Mouse (Mus musculus): ENCODE measurements around the gene Magi2. TPM values are rescaled to one million over a fixed set of nuclear protein-coding genes. Genes with fewer than 3 reads are reported as not detected.

The Magi2 gene
- polyA plus RNA-seq, 1 experiment from 2014 or later, result 1.7 TPM

DNA sequence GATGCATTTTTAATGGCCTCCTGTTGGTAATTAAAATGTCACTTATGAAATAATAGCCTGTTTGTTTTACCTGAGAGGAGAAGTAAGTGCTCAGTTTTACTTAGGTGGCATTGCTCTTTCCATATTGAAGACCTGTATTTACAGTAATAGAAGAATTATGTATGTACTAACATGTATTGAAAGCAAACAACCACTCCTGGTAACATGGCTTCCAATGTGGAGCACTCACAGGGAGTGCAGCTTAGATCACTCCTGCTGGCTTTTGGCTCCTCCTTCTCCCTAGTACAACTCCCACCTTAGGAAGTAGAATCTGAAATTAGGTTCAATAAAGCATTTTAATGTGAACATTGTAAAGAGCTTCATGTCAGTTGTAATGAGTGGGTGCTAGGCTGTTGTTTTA lies 877.0 kb downstream of the Magi2 start:
- H3K9ac ChIP-seq (ENCODE audit: low read depth, low read length), result no peak overlapping the region
- no peaks in the 10 kb centered on the region for H3K4me1 ChIP-seq (replicated peaks; ENCODE audit: control insufficient read depth, insufficient read depth, low read length)
- no peak overlapping the region for H3K4me2 ChIP-seq
- H3K27ac ChIP-seq (ENCODE audit: low read depth, low read length), result no peak overlapping the region
- no peak overlapping the region for H3K4me3 ChIP-seq (ENCODE audit: low read depth, low read length)
- H3K9me3 ChIP-seq (ENCODE audit: control insufficient read depth, low read length), result no peaks in the 10 kb centered on the region
- H3K27me3 ChIP-seq (replicated peaks; ENCODE audit: control insufficient read depth, insufficient read depth, low read length), result no peaks in the 10 kb centered on the region
- H3K36me3 ChIP-seq (ENCODE audit: control insufficient read depth, insufficient read depth, low read length), result no peaks in the 10 kb centered on the region
- ATAC-seq (replicated peaks; ENCODE audit: low FRiP score) (no peak), DNase-seq (ENCODE audit: low spot score) (no peak)

DNA sequence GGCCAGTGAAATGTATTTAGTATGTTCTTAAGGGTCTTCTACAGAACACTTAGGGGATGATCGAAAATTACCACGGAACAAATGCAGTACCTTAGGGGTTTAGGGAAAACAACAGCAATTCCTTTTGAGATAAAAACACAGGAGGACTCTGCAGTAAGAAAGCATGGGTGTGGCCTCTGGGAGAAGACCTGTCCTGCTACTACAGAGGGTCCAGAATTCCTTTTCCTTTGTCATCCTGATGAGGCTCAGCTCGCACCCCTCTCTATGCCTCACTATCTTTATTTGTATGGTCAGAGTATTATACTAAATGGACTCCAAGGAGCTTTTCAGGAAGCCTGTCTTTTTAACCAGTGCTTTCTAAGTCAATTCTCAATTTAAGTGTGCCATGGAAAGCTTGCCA lies 877.7 kb downstream of the Magi2 start:
- WGBS, result 64% methylated on average over 3 of the region's 3 CpGs

DNA sequence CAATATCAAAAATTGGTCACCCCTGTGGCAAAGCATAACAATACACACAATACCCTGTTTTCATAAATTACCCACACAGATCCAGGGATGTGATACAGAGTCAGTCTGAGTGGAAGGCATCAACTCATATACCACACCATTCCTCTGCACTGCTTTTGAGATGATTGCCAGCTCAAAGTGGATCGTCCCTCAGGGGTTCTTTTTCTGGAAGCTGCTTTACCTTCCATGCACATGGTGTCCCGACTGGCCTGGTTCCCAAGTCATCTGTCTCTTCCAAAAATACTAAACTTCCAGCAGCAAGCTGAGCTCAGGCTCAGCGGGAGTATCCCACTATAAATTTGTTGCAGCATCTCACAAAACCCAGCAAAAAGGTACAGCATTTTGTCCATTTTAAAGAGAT lies 882.7 kb downstream of the Magi2 start:
- Histone ChIP-seq H3K9ac (ENCODE audit: low read depth, low read length) (no peak overlapping the region), H3K4me3 (ENCODE audit: low read depth, low read length) (no peak overlapping the region), H3K27me3 (replicated peaks; ENCODE audit: control insufficient read depth, insufficient read depth, low read length) (no peaks in the 10 kb centered on the region), H3K9me3 (ENCODE audit: control insufficient read depth, low read length) (no peaks in the 10 kb centered on the region), H3K36me3 (ENCODE audit: control insufficient read depth, insufficient read depth, low read length) (no peaks in the 10 kb centered on the region), H3K4me2 (no peak overlapping the region), H3K4me1 (replicated peaks; ENCODE audit: control insufficient read depth, insufficient read depth, low read length) (no peaks in the 10 kb centered on the region), H3K27ac (ENCODE audit: low read depth, low read length) (no peak overlapping the region)
- 86% methylated on average over 3 of the region's 3 CpGs for WGBS
- ATAC-seq (replicated peaks; ENCODE audit: low FRiP score) (no peak), DNase-seq (ENCODE audit: low spot score) (no peak)

More for the DNA sequence above, 877.7 kb downstream of the Magi2 start:
- Histone ChIP-seq H3K27ac (ENCODE audit: low read depth, low read length) (no peak overlapping the region), H3K9ac (ENCODE audit: low read depth, low read length) (no peak overlapping the region), H3K36me3 (ENCODE audit: control insufficient read depth, insufficient read depth, low read length) (no peaks in the 10 kb centered on the region), H3K4me1 (replicated peaks; ENCODE audit: control insufficient read depth, insufficient read depth, low read length) (no peaks in the 10 kb centered on the region), H3K9me3 (ENCODE audit: control insufficient read depth, low read length) (no peaks in the 10 kb centered on the region), H3K4me2 (no peak overlapping the region), H3K27me3 (replicated peaks; ENCODE audit: control insufficient read depth, insufficient read depth, low read length) (no peaks in the 10 kb centered on the region), H3K4me3 (ENCODE audit: low read depth, low read length) (no peak overlapping the region)
- DNase-seq (ENCODE audit: low spot score) (no peak), ATAC-seq (replicated peaks; ENCODE audit: low FRiP score) (no peak)

DNA sequence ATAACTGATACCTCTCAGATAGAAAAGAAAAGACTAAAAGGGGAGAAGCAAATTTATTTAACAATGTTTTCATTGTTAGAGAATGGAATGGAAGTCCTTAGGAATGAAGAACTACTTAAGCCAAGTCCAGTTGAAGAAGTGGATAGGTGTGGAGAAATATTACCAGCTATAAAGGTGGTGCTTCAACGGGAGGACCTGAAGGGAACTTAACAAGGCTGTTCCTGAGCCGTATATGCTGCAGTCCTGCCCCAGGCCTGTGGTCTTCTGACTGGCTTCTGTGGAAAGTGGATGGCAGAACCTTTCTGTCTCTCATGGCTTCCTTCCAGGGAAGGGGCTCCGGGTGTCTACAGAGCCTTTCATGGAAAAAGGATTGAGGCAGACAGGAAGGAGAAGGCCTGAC lies 890.3 kb downstream of the Magi2 start:
- Histone ChIP-seq H3K4me2 (no peak overlapping the region), H3K9ac (ENCODE audit: low read depth, low read length) (no peak overlapping the region), H3K4me1 (replicated peaks; ENCODE audit: control insufficient read depth, insufficient read depth, low read length) (no peaks in the 10 kb centered on the region), H3K9me3 (ENCODE audit: control insufficient read depth, low read length) (no peaks in the 10 kb centered on the region), H3K36me3 (ENCODE audit: control insufficient read depth, insufficient read depth, low read length) (no peaks in the 10 kb centered on the region), H3K27ac (ENCODE audit: low read depth, low read length) (no peak overlapping the region), H3K4me3 (ENCODE audit: low read depth, low read length) (no peak overlapping the region), H3K27me3 (replicated peaks; ENCODE audit: control insufficient read depth, insufficient read depth, low read length) (no peaks in the 10 kb centered on the region)
- no peak for ATAC-seq (replicated peaks; ENCODE audit: low FRiP score)
- 71% methylated on average over 3 of the region's 3 CpGs for WGBS
- DNase-seq (ENCODE audit: low spot score), result no peak

GRCm38 (mm10) chr5:20140235-20140634 lies 913.4 kb downstream of the Magi2 start:
- ATAC-seq (replicated peaks; ENCODE audit: low FRiP score) (no peak), DNase-seq (ENCODE audit: low spot score) (no peak)
- Histone ChIP-seq H3K4me1 (replicated peaks; ENCODE audit: control insufficient read depth, insufficient read depth, low read length) (no peaks in the 10 kb centered on the region), H3K27me3 (replicated peaks; ENCODE audit: control insufficient read depth, insufficient read depth, low read length) (no peaks in the 10 kb centered on the region), H3K36me3 (ENCODE audit: control insufficient read depth, insufficient read depth, low read length) (no peaks in the 10 kb centered on the region), H3K9me3 (ENCODE audit: control insufficient read depth, low read length) (no peaks in the 10 kb centered on the region), H3K4me2 (no peak overlapping the region), H3K27ac (ENCODE audit: low read depth, low read length) (no peak overlapping the region), H3K4me3 (ENCODE audit: low read depth, low read length) (no peak overlapping the region), H3K9ac (ENCODE audit: low read depth, low read length) (no peak overlapping the region)
- 70% methylated on average over 2 of the region's 2 CpGs for WGBS

GRCm38 (mm10) chr5:20140662-20141444 lies 914.0 kb downstream of the Magi2 start:
- no peak overlapping the region for H3K4me3 ChIP-seq (ENCODE audit: low read depth, low read length)
- no peak overlapping the region for H3K9ac ChIP-seq (ENCODE audit: low read depth, low read length)
- DNase-seq (ENCODE audit: low spot score) (no peak), ATAC-seq (replicated peaks; ENCODE audit: low FRiP score) (no peak)
- WGBS, result 67% methylated on average over 10 of the region's 10 CpGs
- no peaks in the 10 kb centered on the region for H3K9me3 ChIP-seq (ENCODE audit: control insufficient read depth, low read length)
- no peak overlapping the region for H3K27ac ChIP-seq (ENCODE audit: low read depth, low read length)
- no peaks in the 10 kb centered on the region for H3K36me3 ChIP-seq (ENCODE audit: control insufficient read depth, insufficient read depth, low read length)
- H3K4me1 ChIP-seq (replicated peaks; ENCODE audit: control insufficient read depth, insufficient read depth, low read length), result no peaks in the 10 kb centered on the region
- H3K4me2 ChIP-seq, result no peak overlapping the region
- H3K27me3 ChIP-seq (replicated peaks; ENCODE audit: control insufficient read depth, insufficient read depth, low read length), result no peaks in the 10 kb centered on the region

- no peaks in the 10 kb centered on the region for H3K36me3 ChIP-seq (ENCODE audit: control insufficient read depth, insufficient read depth, low read length)
- 47% methylated on average over 3 of the region's 3 CpGs for WGBS
- ATAC-seq (replicated peaks; ENCODE audit: low FRiP score), result no peak
These were observed 926.7 kb downstream of the Magi2 start for GRCm38 (mm10) chr5:20153359-20154125.

DNA sequence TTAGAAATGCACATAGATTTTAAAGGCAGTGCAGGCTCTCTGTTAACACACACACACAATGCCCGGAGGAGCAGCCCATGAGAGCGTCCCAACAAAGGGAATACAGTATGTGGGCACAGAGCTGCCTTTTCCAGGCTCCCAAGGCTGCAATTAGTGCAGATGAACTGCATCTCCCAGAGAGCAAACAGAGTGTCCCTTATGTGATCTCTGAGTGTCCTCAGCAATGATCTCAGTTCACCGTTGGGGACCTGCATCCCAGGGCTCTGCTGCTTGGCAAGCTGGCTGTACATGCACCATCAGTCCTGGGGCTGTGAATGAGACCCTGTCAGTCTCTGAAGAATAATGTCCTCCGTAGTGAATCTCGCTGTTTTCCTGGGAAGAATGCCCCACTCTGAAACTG lies 969.9 kb downstream of the Magi2 start:
- ATAC-seq (replicated peaks; ENCODE audit: low FRiP score) (no peak), DNase-seq (ENCODE audit: low spot score) (no peak)
- Histone ChIP-seq H3K27ac (ENCODE audit: low read depth, low read length) (no peak overlapping the region), H3K9ac (ENCODE audit: low read depth, low read length) (no peak overlapping the region), H3K4me1 (replicated peaks; ENCODE audit: control insufficient read depth, insufficient read depth, low read length) (no peaks in the 10 kb centered on the region), H3K4me3 (ENCODE audit: low read depth, low read length) (no peak overlapping the region), H3K9me3 (ENCODE audit: control insufficient read depth, low read length) (no peaks in the 10 kb centered on the region), H3K27me3 (replicated peaks; ENCODE audit: control insufficient read depth, insufficient read depth, low read length) (no peaks in the 10 kb centered on the region), H3K4me2 (no peak overlapping the region), H3K36me3 (ENCODE audit: control insufficient read depth, insufficient read depth, low read length) (no peaks in the 10 kb centered on the region)
- WGBS, result 67% methylated on average over 5 of the region's 5 CpGs

More at GRCm38 (mm10) chr5:20153359-20154125, 926.7 kb downstream of the Magi2 start:
- H3K4me2 ChIP-seq, result no peak overlapping the region
- DNase-seq (ENCODE audit: low spot score), result no peak
- no peak overlapping the region for H3K4me3 ChIP-seq (ENCODE audit: low read depth, low read length)
- no peaks in the 10 kb centered on the region for H3K27me3 ChIP-seq (replicated peaks; ENCODE audit: control insufficient read depth, insufficient read depth, low read length)
- H3K4me1 ChIP-seq (replicated peaks; ENCODE audit: control insufficient read depth, insufficient read depth, low read length), result no peaks in the 10 kb centered on the region
- no peaks in the 10 kb centered on the region for H3K9me3 ChIP-seq (ENCODE audit: control insufficient read depth, low read length)
- H3K27ac ChIP-seq (ENCODE audit: low read depth, low read length), result no peak overlapping the region
- H3K9ac ChIP-seq (ENCODE audit: low read depth, low read length), result no peak overlapping the region

- Histone ChIP-seq H3K4me3 (ENCODE audit: low read depth, low read length) (no peak overlapping the region), H3K27me3 (replicated peaks; ENCODE audit: control insufficient read depth, insufficient read depth, low read length) (no peaks in the 10 kb centered on the region), H3K9me3 (ENCODE audit: control insufficient read depth, low read length) (no peaks in the 10 kb centered on the region), H3K4me2 (no peak overlapping the region), H3K27ac (ENCODE audit: low read depth, low read length) (no peak overlapping the region), H3K36me3 (ENCODE audit: control insufficient read depth, insufficient read depth, low read length) (no peaks in the 10 kb centered on the region), H3K9ac (ENCODE audit: low read depth, low read length) (no peak overlapping the region), H3K4me1 (replicated peaks; ENCODE audit: control insufficient read depth, insufficient read depth, low read length) (no peaks in the 10 kb centered on the region)
- ATAC-seq (replicated peaks; ENCODE audit: low FRiP score) (no peak), DNase-seq (ENCODE audit: low spot score) (no peak)
- 70% methylated on average over 9 of the region's 9 CpGs for WGBS
These were observed 970.6 kb downstream of the Magi2 start for GRCm38 (mm10) chr5:20197395-20197794.
